Mouse (Mus musculus) cerebellum, adult 2 months (tissue): ENCODE results near the gene Ap3b1.

Experiments used
- CTCF ChIP-seq: fragments of 200-500 bp; IDR thresholded peaks from 2 replicates; pipeline ENCODE4 v1.5.1; 2011; ENCODE audit warnings: low read depth, mild to moderate bottlenecking, control low read depth, low read length, moderate library complexity, borderline replicate concordance; ENCODE audit not compliant: insufficient read depth
- POLR2A ChIP-seq: fragments of 200-500 bp; IDR thresholded peaks from 2 replicates; pipeline ENCODE4 v1.6.1; 2011; ENCODE audit warnings: low read length, control low read depth, borderline replicate concordance; ENCODE audit not compliant: insufficient read depth

DNA sequence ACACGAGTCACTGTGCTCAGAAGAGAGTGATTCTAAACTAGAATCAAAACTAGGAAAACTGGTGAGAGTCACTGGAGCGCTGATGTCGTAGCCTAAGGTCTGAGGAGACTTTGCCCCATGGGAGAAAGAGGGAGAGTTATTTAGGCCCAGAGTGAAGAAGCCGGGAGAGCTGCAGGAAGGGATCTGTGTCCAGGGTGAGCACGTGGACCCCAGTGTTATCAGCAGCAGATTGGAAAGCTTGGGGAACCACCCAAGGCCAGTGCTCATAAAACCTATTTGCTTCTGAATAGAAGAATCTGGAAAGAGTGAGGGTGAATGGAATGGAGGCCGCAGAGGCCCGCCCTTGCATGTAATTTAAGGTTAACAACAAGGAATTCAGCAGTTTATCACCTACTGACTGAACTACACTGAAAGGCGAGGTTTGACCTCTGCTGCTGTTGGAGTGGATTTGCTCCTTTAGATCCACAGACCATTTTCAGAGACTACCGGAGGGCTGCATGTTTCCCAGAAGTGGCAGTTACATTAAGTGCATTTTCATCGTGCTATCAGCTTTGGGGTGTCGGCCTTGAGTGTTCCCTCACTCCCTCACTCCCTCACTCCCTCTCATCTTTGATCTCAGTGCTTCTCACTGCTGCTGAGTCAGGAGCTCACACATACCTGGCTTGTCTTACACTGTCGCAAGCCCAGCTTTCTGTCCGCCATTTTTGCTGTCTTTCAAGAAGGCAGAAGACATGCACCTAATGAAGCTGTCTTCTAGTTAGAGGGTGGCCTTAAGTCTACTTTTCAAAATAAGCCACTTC, 6.5 kb downstream of the Ap3b1 start:
- TF ChIP-seq POLR2A: no peak
- TF ChIP-seq CTCF: no peak
